Mouse (Mus musculus): ENCODE data around the gene Fkbp5.

The Fkbp5 gene

DNA sequence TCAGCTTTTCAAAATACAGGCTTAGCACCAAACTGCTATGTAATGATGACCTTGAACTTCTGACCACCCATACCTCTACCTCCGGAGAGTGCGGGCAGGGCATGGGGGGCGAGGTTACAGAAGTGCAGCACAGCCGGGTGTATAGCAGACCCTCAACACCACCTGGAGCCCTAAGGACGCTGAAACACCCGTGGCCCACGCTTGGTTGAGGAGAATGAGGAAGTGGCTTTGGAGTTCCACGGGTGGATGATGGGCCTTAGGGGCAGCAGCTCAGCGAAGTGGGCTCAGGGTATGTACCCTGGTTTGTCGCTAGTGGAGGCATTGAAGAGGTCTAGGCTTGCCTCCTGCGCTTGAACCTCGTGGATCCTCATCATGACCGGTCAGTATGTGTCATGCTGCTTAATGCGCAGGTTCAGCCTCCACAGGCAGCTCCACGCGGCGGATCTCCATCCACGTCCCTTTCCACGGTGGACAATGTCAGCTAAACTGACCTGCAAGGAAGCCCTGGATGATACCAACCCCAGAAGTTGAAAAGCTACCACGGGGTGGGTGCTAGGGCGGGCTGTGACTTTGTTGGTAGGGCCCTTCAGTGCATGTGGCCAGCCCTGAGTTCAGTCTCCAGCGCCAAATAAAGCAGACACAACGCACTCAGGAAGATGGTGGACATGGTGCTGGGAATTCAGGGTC lies 6.8 kb upstream of the Fkbp5 start:
- in situ Hi-C loops (cut with MboI, MseI), result loop anchor here (5.0 to 10.0 kb wide), 3 partner anchors 37 to 309 kb away; no protein-coding TSS in a partner anchor

- in situ Hi-C loops (cut with MboI, MseI), result loop anchor here (5.0 to 10.0 kb wide), 3 partner anchors 36 to 309 kb away; no protein-coding TSS in a partner anchor
These were observed 6.2 kb upstream of the Fkbp5 start for GRCm38 (mm10) chr17:28523355-28524008.

DNA sequence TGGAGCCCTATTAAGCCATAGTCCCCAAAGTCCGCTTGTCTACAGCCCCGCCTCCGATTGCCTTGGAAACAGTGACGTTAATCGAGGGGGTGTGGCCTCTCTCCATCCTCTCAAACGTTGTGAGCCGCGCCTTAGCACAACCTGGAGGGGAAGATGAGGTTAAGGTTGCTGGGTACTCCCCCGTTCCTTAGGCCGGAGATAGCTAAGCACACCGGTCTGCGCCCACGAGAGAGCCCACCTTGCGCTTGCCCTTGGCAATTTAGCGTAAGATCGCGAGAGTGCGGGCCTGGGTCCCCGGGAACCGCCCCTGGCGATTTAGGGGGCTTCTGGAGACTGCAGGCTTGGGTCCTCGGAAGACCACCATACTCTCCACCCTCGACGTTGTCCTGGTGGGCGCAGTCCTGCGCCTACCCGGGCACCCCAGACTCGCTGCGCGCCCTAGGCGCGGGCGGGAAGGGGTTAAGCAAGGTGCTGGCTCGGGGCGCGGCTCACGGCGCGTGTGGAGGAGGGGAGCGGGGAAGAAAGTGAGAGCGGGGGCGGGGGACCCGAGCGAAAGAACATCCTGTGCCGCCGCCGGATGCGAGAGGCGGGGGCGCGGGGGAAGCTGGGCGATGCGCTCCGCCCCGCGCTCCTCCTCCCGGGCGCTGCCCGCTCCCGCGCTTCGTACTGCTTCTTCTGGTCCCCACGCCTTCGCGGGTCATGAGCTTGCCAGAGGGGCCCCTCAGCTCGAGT lies 5.5 kb upstream of the Fkbp5 start:
- in situ Hi-C loops (cut with MboI, MseI), result loop anchor here (5.0 to 10.0 kb wide), 3 partner anchors 35 to 308 kb away; no protein-coding TSS in a partner anchor

- in situ Hi-C loops (cut with MboI, MseI), result loop anchor here (5.0 to 10.0 kb wide), 3 partner anchors 35 to 307 kb away; no protein-coding TSS in a partner anchor
These were observed 4.6 kb upstream of the Fkbp5 start for GRCm38 (mm10) chr17:28521920-28522319.

DNA sequence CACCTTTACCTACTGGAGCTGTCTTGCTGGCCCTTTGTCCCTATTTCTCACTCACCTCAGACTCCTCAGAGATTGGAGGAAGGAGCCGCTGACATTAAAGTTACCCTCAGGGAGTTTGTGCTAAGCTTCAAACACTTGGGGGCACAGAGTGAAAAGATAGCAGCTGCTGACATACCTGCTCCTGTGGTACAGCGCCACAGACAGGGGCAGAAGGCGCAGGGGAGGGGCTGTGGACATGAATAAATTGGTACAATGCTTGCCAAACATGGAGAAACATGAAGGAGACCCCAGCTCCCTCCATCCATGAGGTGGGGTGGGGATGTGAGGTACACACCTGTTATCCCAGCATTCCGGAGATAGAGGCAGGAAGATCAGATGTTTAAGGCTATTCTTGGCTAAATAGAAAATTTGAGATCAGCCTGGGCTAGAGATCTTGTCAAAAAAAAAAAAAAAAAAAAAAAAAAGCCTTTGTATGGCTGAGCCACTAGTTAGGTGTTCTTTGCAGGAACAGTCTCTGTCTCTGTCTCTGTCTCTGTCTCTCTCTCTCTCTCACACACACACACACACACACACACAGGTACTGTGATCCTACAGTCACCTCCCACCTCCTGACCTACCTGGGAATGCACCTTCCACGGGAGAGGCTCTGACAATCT lies 3.9 kb upstream of the Fkbp5 start:
- in situ Hi-C loops (cut with MboI, MseI), result loop anchor here (5.0 to 10.0 kb wide), 3 partner anchors 34 to 306 kb away; no protein-coding TSS in a partner anchor

DNA sequence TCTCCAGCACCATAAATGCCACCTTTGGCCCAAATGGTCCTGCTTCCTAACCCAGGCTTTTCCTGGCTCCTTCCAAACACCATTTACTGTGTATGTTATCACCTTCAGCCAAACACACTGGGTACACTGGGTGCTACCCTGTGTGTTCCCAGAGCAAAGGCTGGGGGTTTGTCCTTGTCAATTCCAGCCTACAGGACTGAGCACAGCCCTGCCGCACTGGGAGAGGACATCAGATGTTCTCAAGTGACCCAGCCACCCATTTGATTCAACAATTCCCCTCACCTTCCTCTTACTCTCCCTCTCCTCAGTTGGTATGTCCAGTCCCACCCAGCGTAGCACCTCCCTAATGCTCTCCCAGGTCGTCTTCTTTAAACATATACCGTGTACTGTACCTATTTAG lies 3.2 kb upstream of the Fkbp5 start:
- in situ Hi-C loops (cut with MboI, MseI), result loop anchor here (5.0 to 10.0 kb wide), 3 partner anchors 33 to 306 kb away; no protein-coding TSS in a partner anchor

GRCm38 (mm10) chr17:28519827-28520226 lies 2.5 kb upstream of the Fkbp5 start:
- in situ Hi-C loops (cut with MboI, MseI), result loop anchor here (5.0 to 10.0 kb wide), 3 partner anchors 33 to 305 kb away; no protein-coding TSS in a partner anchor

GRCm38 (mm10) chr17:28518615-28519071 lies 1.3 kb upstream of the Fkbp5 start:
- in situ Hi-C loops (cut with MboI, MseI), result no loop called here

- in situ Hi-C loops (cut with MboI, MseI), result no loop called here
These were observed 758 bp upstream of the Fkbp5 start for GRCm38 (mm10) chr17:28517956-28518614.

DNA sequence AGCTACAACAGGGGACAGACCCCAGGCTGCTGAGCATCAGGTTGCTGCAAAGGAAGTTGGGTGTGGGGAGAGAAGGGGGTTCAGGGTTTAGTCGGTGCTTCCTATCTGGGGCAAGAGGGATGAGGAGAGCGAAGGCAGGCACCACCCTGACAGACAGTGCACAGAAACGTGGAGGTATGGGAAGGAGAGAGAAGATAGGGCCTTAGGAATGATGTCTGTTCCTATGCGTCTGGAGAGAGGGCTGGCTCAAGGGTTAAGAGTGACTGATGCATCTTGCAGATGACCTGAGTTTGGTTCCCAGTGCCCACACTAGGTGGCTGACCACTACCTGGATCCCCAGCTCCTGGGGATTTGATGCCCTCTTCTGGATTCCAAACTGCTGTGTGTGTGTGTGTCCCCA lies 446 bp downstream of the Fkbp5 start:
- in situ Hi-C loops (cut with MboI, MseI), result no loop called here

- in situ Hi-C loops (cut with MboI, MseI), result no loop called here
These were observed 1.6 kb downstream of the Fkbp5 start for GRCm38 (mm10) chr17:28515431-28516341.

DNA sequence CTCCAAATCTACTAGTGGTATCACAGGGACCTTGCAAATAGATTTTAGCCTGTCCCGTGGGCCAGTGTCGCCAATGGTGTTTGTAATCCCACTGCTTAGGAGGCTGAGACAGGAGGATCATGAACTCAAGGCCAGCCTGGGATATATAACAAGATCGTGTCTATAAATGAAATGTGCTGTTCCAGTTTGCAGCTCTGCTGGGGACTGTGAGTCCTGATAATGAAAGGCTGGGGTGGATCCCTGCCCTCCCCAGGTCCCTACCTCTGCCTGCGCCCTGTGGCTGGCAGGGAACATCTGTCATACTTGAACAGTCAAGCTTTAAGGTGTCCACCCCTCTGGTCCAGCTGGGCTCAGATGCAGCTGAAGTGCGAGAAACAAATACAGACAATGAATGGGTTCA lies 2.8 kb downstream of the Fkbp5 start:
- in situ Hi-C loops (cut with MboI, MseI), result no loop called here

GRCm38 (mm10) chr17:28513844-28514243 lies 3.5 kb downstream of the Fkbp5 start:
- in situ Hi-C loops (cut with MboI, MseI), result no loop called here

GRCm38 (mm10) chr17:28513337-28513736 lies 4.0 kb downstream of the Fkbp5 start:
- in situ Hi-C loops (cut with MboI, MseI), result no loop called here

DNA sequence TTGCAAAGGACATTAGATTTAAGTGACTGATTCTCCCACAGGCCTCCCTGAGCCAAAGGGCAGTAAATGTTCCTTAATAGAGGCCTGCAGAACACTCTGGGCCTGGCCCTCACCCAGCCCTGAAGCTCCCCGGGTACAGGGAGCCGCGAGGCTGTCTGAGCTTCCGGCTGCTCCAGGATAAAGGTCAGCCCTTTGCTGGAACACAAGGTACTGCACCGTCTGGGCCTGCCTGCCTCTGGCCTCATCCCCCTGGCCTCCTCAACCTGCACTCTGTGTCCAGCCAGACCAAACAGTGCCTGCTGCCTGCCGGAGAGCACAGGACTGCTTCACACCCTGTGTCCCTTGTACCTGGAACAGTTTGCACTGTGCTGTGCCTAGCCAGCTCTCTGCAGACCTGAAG lies 4.6 kb downstream of the Fkbp5 start:
- in situ Hi-C loops (cut with MboI, MseI), result no loop called here

DNA sequence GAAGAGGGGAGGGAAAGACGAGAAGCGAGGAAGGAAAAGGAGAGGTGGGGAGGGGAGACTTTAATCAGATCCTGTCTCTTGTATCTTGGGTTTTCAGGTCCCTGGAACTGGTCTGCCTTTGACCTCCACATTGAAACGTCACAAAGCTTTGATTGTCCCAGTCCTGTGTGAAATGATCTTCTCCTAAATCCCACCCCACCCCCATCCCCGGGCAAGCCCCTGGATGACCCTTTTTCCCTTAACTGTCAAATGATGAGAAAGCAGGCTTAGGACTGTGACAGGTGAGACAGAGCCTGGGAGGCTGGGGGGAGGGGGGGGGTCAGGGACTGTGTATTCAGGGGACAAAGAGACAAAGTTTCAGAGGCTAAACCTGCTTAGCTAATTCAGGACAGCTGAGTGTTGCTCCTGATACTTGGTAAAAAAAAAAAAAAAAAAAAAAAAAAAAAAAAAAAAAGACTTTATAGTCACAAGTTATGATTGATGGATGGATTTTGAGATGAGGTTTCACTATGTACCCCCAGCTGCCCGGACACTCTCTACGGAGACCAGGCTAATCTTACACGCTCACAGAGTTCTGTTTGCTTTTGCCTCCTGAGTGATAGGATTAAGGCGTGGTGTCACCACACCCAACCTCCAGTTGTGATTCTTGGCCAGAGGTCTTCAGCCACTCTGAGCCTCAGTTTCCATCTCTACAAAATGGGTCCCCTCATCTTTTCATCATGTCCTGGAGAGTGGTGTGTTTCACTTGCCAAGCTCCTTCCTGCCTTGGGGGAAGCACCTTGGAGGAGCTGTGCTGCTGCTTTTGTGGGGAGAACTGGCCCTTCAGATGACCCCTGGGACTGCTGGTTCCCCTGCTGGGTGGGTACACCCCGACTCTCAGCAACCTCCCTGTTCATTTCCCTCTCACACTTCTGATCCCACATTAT lies 5.4 kb downstream of the Fkbp5 start:
- in situ Hi-C loops (cut with MboI, MseI), result no loop called here

- in situ Hi-C loops (cut with MboI, MseI), result no loop called here
These were observed 6.6 kb downstream of the Fkbp5 start for GRCm38 (mm10) chr17:28510445-28511342.

GRCm38 (mm10) chr17:28507496-28507895 lies 9.8 kb downstream of the Fkbp5 start:
- in situ Hi-C loops (cut with MboI, MseI), result no loop called here
